Mouse (Mus musculus): Measurements from ENCODE around the gene Itga4. TPM values are rescaled to one million over a fixed set of nuclear protein-coding genes. Genes with fewer than 3 reads are reported as not detected.

Gene Itga4
- polyA plus RNA-seq, 1 experiment from 2014 or later, result 2.6 TPM

DNA sequence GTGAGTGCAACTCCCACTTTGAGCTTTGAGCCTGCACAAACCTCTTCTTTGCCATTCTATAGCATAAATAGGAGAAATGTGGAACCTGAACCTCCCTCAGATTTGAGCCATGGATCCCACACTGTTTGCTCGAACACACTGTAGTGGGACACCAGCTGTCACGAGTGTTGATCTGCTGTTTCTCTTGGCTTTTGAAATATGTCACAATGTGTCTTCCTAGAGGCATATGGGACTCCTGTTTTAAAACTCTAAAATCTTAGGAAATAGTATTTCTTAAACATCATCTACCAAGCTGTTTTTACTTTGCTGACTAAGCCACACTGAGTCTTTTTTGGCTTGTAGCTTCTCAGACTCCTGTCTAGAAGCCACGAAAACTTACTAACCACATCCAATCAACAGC is 102.6 kb downstream of the Itga4 start:
- no peak overlapping the region for H3K27ac ChIP-seq (ENCODE audit: low read depth, low read length)
- no peaks in the 10 kb centered on the region for H3K4me1 ChIP-seq (ENCODE audit: control insufficient read depth, insufficient read depth, low read depth, low read length)
- no peak overlapping the region for H3K9ac ChIP-seq (ENCODE audit: low read depth, low read length)
- no peak overlapping the region for H3K4me3 ChIP-seq (ENCODE audit: low read length)
- no peaks in the 10 kb centered on the region for H3K27me3 ChIP-seq (replicated peaks; ENCODE audit: control insufficient read depth, insufficient read depth, low read length)
- no peaks in the 10 kb centered on the region for H3K36me3 ChIP-seq (ENCODE audit: control insufficient read depth, insufficient read depth, low read length)
- no peak for ATAC-seq
- H3K9me3 ChIP-seq (ENCODE audit: control insufficient read depth, low read length), result no peaks in the 10 kb centered on the region
- 82% methylated on average over 3 of the region's 3 CpGs for WGBS
- no peak overlapping the region for H3K4me2 ChIP-seq (ENCODE audit: low read length)

GRCm38 (mm10) chr2:79362029-79362428 is 106.8 kb downstream of the Itga4 start:
- Histone ChIP-seq H3K9ac (ENCODE audit: low read depth, low read length) (no peak overlapping the region), H3K4me2 (ENCODE audit: low read length) (no peak overlapping the region), H3K36me3 (ENCODE audit: control insufficient read depth, insufficient read depth, low read length) (no peaks in the 10 kb centered on the region), H3K27me3 (replicated peaks; ENCODE audit: control insufficient read depth, insufficient read depth, low read length) (no peaks in the 10 kb centered on the region), H3K27ac (ENCODE audit: low read depth, low read length) (no peak overlapping the region), H3K9me3 (ENCODE audit: control insufficient read depth, low read length) (no peaks in the 10 kb centered on the region), H3K4me3 (ENCODE audit: low read length) (no peak overlapping the region), H3K4me1 (ENCODE audit: control insufficient read depth, insufficient read depth, low read depth, low read length) (no peaks in the 10 kb centered on the region)
- 44% methylated on average over 6 of the region's 6 CpGs for WGBS
- ATAC-seq, result no peak

DNA sequence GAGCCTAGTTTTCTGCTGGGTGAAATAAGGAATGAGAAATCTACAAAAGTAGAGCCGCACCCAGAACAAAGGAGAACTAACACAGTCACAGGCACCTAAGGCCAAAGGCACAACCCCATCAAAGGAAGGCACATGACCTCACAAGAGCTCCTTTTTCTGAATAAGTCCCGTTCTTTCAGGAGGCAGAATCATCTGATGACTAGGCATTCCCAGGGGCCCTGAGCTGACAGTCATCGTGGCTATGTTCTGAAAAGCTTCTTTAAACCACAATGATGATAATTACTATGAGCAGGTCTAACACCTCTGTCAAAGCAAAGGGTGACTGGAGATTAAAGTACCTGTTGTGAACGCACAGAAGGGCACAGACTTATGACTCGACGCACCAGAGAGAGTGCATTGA is 108.7 kb downstream of the Itga4 start:
- Histone ChIP-seq H3K4me1 (ENCODE audit: control insufficient read depth, insufficient read depth, low read depth, low read length) (no peaks in the 10 kb centered on the region), H3K27ac (ENCODE audit: low read depth, low read length) (no peak overlapping the region), H3K4me2 (ENCODE audit: low read length) (no peak overlapping the region), H3K36me3 (ENCODE audit: control insufficient read depth, insufficient read depth, low read length) (no peaks in the 10 kb centered on the region), H3K9me3 (ENCODE audit: control insufficient read depth, low read length) (no peaks in the 10 kb centered on the region), H3K27me3 (replicated peaks; ENCODE audit: control insufficient read depth, insufficient read depth, low read length) (no peaks in the 10 kb centered on the region), H3K4me3 (ENCODE audit: low read length) (no peak overlapping the region), H3K9ac (ENCODE audit: low read depth, low read length) (no peak overlapping the region)
- WGBS, result 66% methylated on average over 6 of the region's 6 CpGs
- ATAC-seq, result no peak

GRCm38 (mm10) chr2:79367451-79368450 is 112.5 kb downstream of the Itga4 start:
- no peak overlapping the region for H3K4me3 ChIP-seq (ENCODE audit: low read length)
- no peak overlapping the region for H3K4me2 ChIP-seq (ENCODE audit: low read length)
- no peaks in the 10 kb centered on the region for H3K4me1 ChIP-seq (ENCODE audit: control insufficient read depth, insufficient read depth, low read depth, low read length)
- H3K27me3 ChIP-seq (replicated peaks; ENCODE audit: control insufficient read depth, insufficient read depth, low read length), result no peaks in the 10 kb centered on the region
- H3K36me3 ChIP-seq (ENCODE audit: control insufficient read depth, insufficient read depth, low read length), result no peaks in the 10 kb centered on the region
- WGBS, result 67% methylated on average over 18 of the region's 18 CpGs
- H3K9me3 ChIP-seq (ENCODE audit: control insufficient read depth, low read length), result no peaks in the 10 kb centered on the region
- no peak overlapping the region for H3K27ac ChIP-seq (ENCODE audit: low read depth, low read length)
- ATAC-seq, result peak; percentile 84
- no peak overlapping the region for H3K9ac ChIP-seq (ENCODE audit: low read depth, low read length)

GRCm38 (mm10) chr2:79368661-79369060 is 113.4 kb downstream of the Itga4 start:
- H3K4me2 ChIP-seq (ENCODE audit: low read length), result no peak overlapping the region
- H3K4me3 ChIP-seq (ENCODE audit: low read length), result no peak overlapping the region
- H3K9ac ChIP-seq (ENCODE audit: low read depth, low read length), result no peak overlapping the region
- no peaks in the 10 kb centered on the region for H3K36me3 ChIP-seq (ENCODE audit: control insufficient read depth, insufficient read depth, low read length)
- WGBS, result 88% methylated on average over 12 of the region's 12 CpGs
- no peaks in the 10 kb centered on the region for H3K9me3 ChIP-seq (ENCODE audit: control insufficient read depth, low read length)
- H3K27me3 ChIP-seq (replicated peaks; ENCODE audit: control insufficient read depth, insufficient read depth, low read length), result no peaks in the 10 kb centered on the region
- H3K4me1 ChIP-seq (ENCODE audit: control insufficient read depth, insufficient read depth, low read depth, low read length), result no peaks in the 10 kb centered on the region
- H3K27ac ChIP-seq (ENCODE audit: low read depth, low read length), result no peak overlapping the region
- ATAC-seq, result no peak

DNA sequence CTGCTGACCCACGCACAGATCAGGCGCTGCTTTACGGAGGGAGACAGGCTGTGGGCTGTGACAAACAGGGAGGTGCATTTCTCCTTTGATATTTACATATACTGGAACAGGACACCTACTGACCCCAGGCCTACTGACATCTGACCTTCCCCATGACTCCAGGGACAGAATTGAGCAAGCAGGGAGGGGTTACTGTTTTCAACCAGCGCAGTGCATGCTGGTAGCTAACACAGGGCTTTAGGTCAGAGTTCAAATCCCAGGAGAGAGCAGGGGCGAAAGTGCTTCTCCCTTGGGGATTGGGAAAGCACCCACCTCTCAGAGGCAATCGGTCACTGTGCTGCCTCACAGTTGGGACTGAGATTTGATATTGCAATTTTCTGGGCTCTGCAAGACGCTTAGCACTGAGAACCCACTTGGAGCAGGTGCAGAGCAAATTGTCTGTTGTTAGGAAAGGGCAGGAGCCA is 113.9 kb downstream of the Itga4 start:
- ATAC-seq, result no peak
- Histone ChIP-seq H3K9ac (ENCODE audit: low read depth, low read length) (no peak overlapping the region), H3K36me3 (ENCODE audit: control insufficient read depth, insufficient read depth, low read length) (no peaks in the 10 kb centered on the region), H3K4me3 (ENCODE audit: low read length) (no peak overlapping the region), H3K27ac (ENCODE audit: low read depth, low read length) (no peak overlapping the region), H3K9me3 (ENCODE audit: control insufficient read depth, low read length) (no peaks in the 10 kb centered on the region), H3K4me1 (ENCODE audit: control insufficient read depth, insufficient read depth, low read depth, low read length) (no peaks in the 10 kb centered on the region), H3K27me3 (replicated peaks; ENCODE audit: control insufficient read depth, insufficient read depth, low read length) (no peaks in the 10 kb centered on the region), H3K4me2 (ENCODE audit: low read length) (no peak overlapping the region)
- WGBS, result 58% methylated on average over 7 of the region's 7 CpGs

- H3K9ac ChIP-seq (ENCODE audit: low read depth, low read length), result no peak overlapping the region
- no peak for ATAC-seq
- WGBS, result 84% methylated on average over 4 of the region's 4 CpGs
These were observed 114.7 kb downstream of the Itga4 start for GRCm38 (mm10) chr2:79369905-79370304.

DNA sequence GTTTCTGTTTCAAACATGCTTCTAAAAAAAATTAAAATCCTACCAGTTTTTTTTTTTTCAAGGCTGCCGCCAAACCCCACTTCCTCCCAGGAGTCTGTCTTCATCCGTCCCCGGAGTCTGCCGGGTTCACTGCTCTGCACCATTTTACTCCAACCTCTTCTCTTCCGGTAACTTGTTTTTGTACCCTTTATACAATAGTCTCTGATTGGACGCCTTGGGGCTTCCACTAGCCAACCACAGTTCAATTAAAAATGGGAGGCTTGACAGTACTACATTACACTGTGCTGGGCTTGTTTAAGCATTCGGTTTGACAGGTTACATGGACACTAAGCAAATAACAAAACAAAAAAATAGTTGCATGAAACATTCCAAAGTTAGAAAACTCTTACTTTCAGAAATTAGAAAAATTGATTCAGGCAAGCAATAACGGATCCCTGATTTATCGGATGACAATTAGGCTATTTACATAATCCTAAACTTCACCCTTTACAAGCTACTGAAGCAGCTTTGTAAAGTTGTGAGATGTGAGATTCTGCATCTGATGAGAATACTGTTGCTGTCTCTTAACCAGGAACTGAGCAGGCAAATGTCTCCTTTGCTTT is 115.6 kb downstream of the Itga4 start:
- WGBS, result 85% methylated on average over 9 of the region's 9 CpGs
- no peak overlapping the region for H3K9ac ChIP-seq (ENCODE audit: low read depth, low read length)

More at GRCm38 (mm10) chr2:79369905-79370304, 114.7 kb downstream of the Itga4 start:
- no peaks in the 10 kb centered on the region for H3K4me1 ChIP-seq (ENCODE audit: control insufficient read depth, insufficient read depth, low read depth, low read length)
- H3K4me2 ChIP-seq (ENCODE audit: low read length), result no peak overlapping the region
- no peak overlapping the region for H3K27ac ChIP-seq (ENCODE audit: low read depth, low read length)
- H3K9me3 ChIP-seq (ENCODE audit: control insufficient read depth, low read length), result no peaks in the 10 kb centered on the region
- no peaks in the 10 kb centered on the region for H3K36me3 ChIP-seq (ENCODE audit: control insufficient read depth, insufficient read depth, low read length)
- H3K4me3 ChIP-seq (ENCODE audit: low read length), result no peak overlapping the region
- H3K27me3 ChIP-seq (replicated peaks; ENCODE audit: control insufficient read depth, insufficient read depth, low read length), result no peaks in the 10 kb centered on the region

More for the DNA sequence above, 115.6 kb downstream of the Itga4 start:
- Histone ChIP-seq H3K9me3 (ENCODE audit: control insufficient read depth, low read length) (no peaks in the 10 kb centered on the region), H3K4me2 (ENCODE audit: low read length) (no peak overlapping the region), H3K4me1 (ENCODE audit: control insufficient read depth, insufficient read depth, low read depth, low read length) (no peaks in the 10 kb centered on the region), H3K27me3 (replicated peaks; ENCODE audit: control insufficient read depth, insufficient read depth, low read length) (no peaks in the 10 kb centered on the region), H3K36me3 (ENCODE audit: control insufficient read depth, insufficient read depth, low read length) (no peaks in the 10 kb centered on the region), H3K4me3 (ENCODE audit: low read length) (no peak overlapping the region), H3K27ac (ENCODE audit: low read depth, low read length) (no peak overlapping the region)
- ATAC-seq, result no peak
